Mouse (Mus musculus) lung, embryonic 15.5 days (tissue): Measurements from ENCODE around the gene Casp9. TPM values are rescaled to one million over a fixed set of nuclear protein-coding genes. Genes with fewer than 3 reads are reported as not detected.

Source experiments
- ATAC-seq: fragments of 200-750 bp; cut with Nextera tagmentation; 2 replicates; pipeline ENCODE4 v1.8.0; 2017; ENCODE audit warnings: moderate number of reproducible peaks, borderline replicate concordance; ENCODE audit not compliant: low FRiP score, low TSS enrichment; ENCODE audit errors: extremely low read depth
- H3K27ac ChIP-seq: fragments of 300-500 bp; sonication (generic); 2 replicates; pipeline ENCODE4 v1.5.1; 2015; ENCODE audit warnings: moderate library complexity, mild to moderate bottlenecking, inconsistent platforms
- H3K27me3 ChIP-seq: fragments of 300-500 bp; sonication (generic); 2 replicates; pipeline ENCODE4 v1.6.1; 2015; ENCODE audit warnings: inconsistent platforms
- H3K36me3 ChIP-seq: fragments of 300-500 bp; sonication (generic); 2 replicates; pipeline ENCODE4 v1.6.1; 2015; ENCODE audit warnings: inconsistent platforms
- H3K4me1 ChIP-seq: fragments of 300-500 bp; sonication (generic); 2 replicates; pipeline ENCODE4 v1.6.1; 2015; ENCODE audit warnings: inconsistent platforms
- H3K4me2 ChIP-seq: fragments of 300-500 bp; sonication (generic); 2 replicates; pipeline ENCODE4 v1.6.1; 2015; ENCODE audit warnings: inconsistent platforms, mild to moderate bottlenecking, moderate library complexity
- H3K4me3 ChIP-seq: fragments of 300-500 bp; sonication (generic); 2 replicates; pipeline ENCODE4 v1.5.1; 2015; ENCODE audit warnings: mild to moderate bottlenecking, inconsistent platforms
- H3K9ac ChIP-seq: fragments of 300-500 bp; sonication (generic); 2 replicates; pipeline ENCODE4 v1.6.1; 2015; ENCODE audit warnings: inconsistent platforms
- H3K9me3 ChIP-seq: fragments of 300-500 bp; sonication (generic); 2 replicates; pipeline ENCODE4 v1.6.1; 2016; ENCODE audit warnings: inconsistent platforms
- WGBS: fragments of 180-500 bp; shearing (Covaris S2); methylation state at CpG from one replicate; pipeline ENCODE4 v1.1.7; 2015; 5-methylcytosine and 5-hydroxymethylcytosine counted together
- polyA plus RNA-seq: library from polyadenylated mRNA; unstranded; fragments of >200 nt; fragmentation: Nextera tagmentation; extraction: Ambion mirVana; gene quantifications from 2 replicates; pipeline ENCODE4 v1.2.1, GENCODE M21; 2015

Casp9 gene
- polyA plus RNA-seq, 1 experiment from 2014 or later: 24.0 TPM

DNA sequence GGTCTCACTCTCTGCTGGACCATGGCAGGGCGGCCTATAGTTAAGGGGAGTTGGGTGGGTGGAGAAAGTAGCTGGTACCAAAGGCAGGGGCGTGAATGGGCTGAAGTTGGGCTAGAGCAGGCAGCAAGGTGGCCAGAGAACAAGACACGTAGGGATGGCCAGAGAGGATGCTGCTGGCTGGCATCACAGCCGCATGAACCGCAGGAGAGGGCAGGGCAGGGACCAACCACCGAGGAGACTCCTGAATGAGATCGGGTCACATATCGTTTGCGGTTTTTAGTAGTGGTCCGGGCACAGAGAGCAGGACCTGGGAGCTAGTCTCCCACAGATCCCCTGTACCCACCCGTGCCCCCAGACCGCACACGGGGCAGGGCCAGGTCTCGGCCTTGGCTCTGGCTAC is 65.9 kb downstream of the Casp9 start:
- peaks cover 6% of the 10 kb centered on the region; the same call in 1 of the 2 replicates for H3K4me1 ChIP-seq
- H3K9me3 ChIP-seq: no peaks in the 10 kb centered on the region
- H3K36me3 ChIP-seq: peaks cover 16% of the 10 kb centered on the region
- no peak overlapping the region for H3K4me2 ChIP-seq
- no peak overlapping the region for H3K4me3 ChIP-seq
- H3K9ac ChIP-seq: no peak overlapping the region
- H3K27ac ChIP-seq: no peak overlapping the region
- H3K27me3 ChIP-seq: no peaks in the 10 kb centered on the region
- WGBS: 94% methylated on average over 14 of the region's 14 CpGs
- ATAC-seq: no peak

DNA sequence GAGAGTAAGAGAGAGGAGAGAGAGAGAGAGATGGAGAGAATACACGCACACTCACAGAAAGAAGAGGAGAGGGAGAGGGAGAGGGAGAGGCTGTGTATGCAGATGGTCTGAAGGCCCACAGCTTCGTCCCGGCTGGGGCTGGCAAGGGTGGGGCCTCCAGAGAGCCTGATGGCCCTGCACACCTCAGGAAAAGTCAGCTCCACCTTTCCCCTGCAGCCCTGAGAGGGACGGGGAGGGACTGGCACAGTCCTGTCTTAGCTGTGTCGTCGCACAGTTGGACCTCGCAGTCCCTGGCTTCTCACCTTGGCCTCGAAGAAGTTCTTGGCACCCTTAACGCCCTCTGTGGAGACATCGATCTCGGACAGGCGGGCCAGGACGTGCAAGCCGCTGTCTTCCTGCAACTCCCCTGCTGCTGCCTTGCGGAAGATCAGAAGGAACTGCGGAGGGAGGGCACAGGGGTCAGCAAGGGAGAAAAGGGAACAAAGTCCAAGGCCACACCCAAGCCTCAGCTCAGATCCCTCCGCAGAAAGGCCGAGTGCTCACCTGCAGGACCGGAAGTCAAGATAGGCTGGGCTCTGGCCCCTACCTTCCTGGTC is 66.9 kb downstream of the Casp9 start:
- H3K27me3 ChIP-seq: no peaks in the 10 kb centered on the region
- 67% methylated on average over 19 of the region's 19 CpGs for WGBS
- no peak for ATAC-seq

DNA sequence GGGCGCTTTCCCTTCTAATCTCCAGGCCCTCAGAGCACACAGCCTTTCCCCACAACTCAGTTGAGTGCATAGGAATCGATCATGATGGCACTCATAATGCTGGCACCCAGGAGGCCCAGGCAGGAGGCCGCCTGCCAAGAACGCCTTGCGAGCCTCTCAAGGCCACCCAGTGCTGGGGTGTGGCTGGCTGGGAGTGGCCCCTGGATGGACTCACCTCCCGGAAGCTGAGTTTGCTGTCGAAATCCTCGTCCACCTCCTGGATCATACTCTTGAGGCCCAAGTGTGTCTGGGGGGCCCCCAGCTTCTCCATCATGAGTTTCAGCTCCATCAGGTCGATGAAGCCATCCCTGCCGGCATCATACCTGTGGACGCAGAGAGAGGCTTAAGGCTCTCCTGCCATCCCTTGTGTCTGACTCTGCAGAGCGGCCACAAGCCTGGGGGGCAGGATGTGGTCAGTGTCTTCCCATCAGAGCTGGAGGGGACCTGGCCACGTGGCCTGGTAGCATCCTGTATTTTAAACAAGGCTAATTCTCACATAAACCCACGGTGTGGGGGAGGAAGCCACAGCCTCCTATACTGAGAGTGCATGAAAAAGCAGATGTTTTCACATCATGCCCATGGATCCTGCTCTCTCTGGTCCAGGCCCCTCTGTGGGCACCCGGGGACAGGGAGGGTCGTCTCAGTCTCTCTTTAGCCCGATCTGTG is 68.3 kb downstream of the Casp9 start:
- Histone ChIP-seq H3K4me1 (peaks cover 14% of the 10 kb centered on the region), H3K9me3 (no peaks in the 10 kb centered on the region), H3K4me2 (no peak overlapping the region), H3K27ac (no peak overlapping the region), H3K4me3 (no peak overlapping the region), H3K9ac (no peak overlapping the region), H3K27me3 (no peaks in the 10 kb centered on the region), H3K36me3 (peaks cover 16% of the 10 kb centered on the region)
- WGBS: 82% methylated on average over 17 of the region's 17 CpGs
- no peak for ATAC-seq

More for the DNA sequence above, 66.9 kb downstream of the Casp9 start:
- Histone ChIP-seq H3K4me2 (no peak overlapping the region), H3K9ac (no peak overlapping the region), H3K27ac (no peak overlapping the region), H3K4me3 (no peak overlapping the region), H3K9me3 (no peaks in the 10 kb centered on the region), H3K4me1 (peaks cover 6% of the 10 kb centered on the region; the same call in 1 of the 2 replicates), H3K36me3 (peaks cover 16% of the 10 kb centered on the region)

DNA sequence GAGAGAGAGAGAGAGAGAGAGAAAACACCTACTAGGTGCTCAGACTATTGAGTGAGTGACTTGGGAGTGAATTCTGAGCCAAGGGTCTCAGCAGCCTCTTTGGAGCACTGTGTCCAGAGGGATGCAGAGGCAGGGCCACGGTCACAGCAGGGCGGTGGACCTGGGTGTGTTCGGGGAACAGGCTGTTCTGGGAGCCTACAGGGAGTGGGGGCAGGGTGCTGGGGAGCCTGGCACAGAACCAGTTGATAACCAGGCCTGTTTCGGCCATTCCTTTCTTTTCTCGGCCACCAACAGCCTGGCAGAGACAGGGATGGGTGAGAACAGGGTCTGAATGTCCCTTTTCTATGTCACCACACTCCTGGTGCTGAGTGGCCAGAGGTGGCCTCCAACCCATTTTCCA is 69.5 kb downstream of the Casp9 start:
- no peak overlapping the region for H3K4me3 ChIP-seq
- H3K27me3 ChIP-seq: no peaks in the 10 kb centered on the region
- no peak for ATAC-seq
- H3K9me3 ChIP-seq: no peaks in the 10 kb centered on the region
- H3K9ac ChIP-seq: no peak overlapping the region
- H3K4me2 ChIP-seq: no peak overlapping the region
- no peak overlapping the region for H3K27ac ChIP-seq
- peaks cover 16% of the 10 kb centered on the region for H3K36me3 ChIP-seq
- 80% methylated on average over 5 of the region's 5 CpGs for WGBS
- H3K4me1 ChIP-seq: peaks cover 21% of the 10 kb centered on the region

DNA sequence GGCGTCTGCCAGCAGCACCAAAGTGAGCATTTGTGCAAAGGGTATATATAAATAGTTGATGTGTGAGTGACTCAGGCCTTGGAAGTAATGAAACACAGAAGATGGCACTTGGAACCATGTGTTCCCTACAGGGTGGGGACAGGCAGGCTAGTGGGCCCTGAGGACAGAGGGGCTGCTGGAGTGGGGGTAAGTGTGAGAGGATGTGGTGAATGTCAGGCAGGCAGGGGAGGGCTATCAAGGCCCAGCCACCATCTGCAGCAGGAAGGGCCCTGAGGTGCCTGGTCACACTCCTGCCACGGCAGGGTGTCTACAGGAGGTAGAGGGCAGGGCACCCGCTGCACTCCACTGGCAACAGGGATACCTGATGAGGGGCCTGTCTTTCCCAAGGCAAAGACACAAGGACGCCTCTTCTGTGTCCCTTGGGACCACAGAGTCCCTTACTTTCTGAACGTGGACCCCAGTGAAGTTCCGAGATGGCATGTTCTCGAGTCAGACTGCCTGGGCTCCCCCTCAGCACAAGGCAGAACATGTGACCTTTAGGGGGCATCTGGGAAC is 70.4 kb downstream of the Casp9 start:
- no peak overlapping the region for H3K4me2 ChIP-seq
- H3K4me1 ChIP-seq: peaks cover 23% of the 10 kb centered on the region
- no peaks in the 10 kb centered on the region for H3K27me3 ChIP-seq
- no peak overlapping the region for H3K9ac ChIP-seq
- H3K4me3 ChIP-seq: no peak overlapping the region
- no peak for ATAC-seq
- H3K36me3 ChIP-seq: peaks cover 16% of the 10 kb centered on the region
- no peak overlapping the region for H3K27ac ChIP-seq
- no peaks in the 10 kb centered on the region for H3K9me3 ChIP-seq
- 80% methylated on average over 7 of the region's 7 CpGs for WGBS

DNA sequence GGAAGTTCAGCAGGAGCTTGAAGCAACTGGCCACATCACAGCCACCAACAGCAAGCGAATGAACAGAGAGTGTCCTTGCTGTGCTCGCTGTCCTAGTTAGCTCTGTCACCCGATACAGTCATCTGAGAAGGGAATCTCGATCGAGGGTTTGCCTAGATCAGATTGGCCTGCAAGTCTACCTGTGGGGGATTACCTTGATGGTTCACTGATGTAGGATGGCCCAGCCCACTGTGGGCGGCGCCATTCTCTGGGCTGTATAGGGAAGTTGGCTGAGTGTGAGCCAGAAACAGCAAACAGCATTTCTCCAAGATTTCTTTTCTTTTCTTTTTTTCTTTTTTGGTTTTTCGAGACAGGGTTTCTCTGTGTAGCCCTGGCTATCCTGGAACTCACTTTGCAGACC is 71.1 kb downstream of the Casp9 start:
- no peak for ATAC-seq
- H3K36me3 ChIP-seq: peaks cover 15% of the 10 kb centered on the region
- no peak overlapping the region for H3K9ac ChIP-seq
- no peaks in the 10 kb centered on the region for H3K9me3 ChIP-seq
- no peak overlapping the region for H3K27ac ChIP-seq
- no peak overlapping the region for H3K4me2 ChIP-seq
- peaks cover 29% of the 10 kb centered on the region for H3K4me1 ChIP-seq
- H3K4me3 ChIP-seq: no peak overlapping the region
- H3K27me3 ChIP-seq: no peaks in the 10 kb centered on the region
- WGBS: 91% methylated on average over 8 of the region's 8 CpGs

DNA sequence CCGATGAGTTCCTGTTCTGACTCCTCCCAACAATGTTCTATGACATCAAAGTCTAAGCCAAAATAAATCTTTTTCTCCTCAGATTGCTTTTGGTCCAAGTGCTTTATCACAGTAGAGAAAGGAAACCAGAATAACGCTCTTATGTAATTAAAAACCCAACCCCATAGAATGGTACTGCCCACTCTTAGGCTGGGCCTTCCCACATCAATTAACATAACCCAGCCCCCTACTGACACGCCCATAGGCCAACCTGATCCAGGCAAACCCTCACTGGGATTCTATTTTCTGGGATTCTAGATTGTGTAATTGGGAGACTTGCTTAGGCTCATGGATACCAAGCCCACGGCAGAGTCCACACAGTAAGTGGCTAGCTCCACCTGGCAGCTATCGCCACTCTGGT is 71.6 kb downstream of the Casp9 start:
- Histone ChIP-seq H3K27ac (no peak overlapping the region), H3K4me1 (peaks cover 34% of the 10 kb centered on the region), H3K9ac (no peak overlapping the region), H3K4me2 (no peak overlapping the region), H3K36me3 (peaks cover 12% of the 10 kb centered on the region), H3K27me3 (no peaks in the 10 kb centered on the region), H3K9me3 (no peaks in the 10 kb centered on the region), H3K4me3 (no peak overlapping the region)
- ATAC-seq: no peak
- WGBS: 91% methylated on average over 5 of the region's 5 CpGs

Other genes with a start within 250 kb of the Casp9 start
- 73.5 TPM in 2 replicates for gene Fblim1, start 187.5 kb upstream of the Casp9 start, polyA plus RNA-seq
- gene Tmem82, start 175.0 kb upstream of the Casp9 start, polyA plus RNA-seq: 0.49 and 0.58 TPM in 2 replicates
- gene Slc25a34, start 169.8 kb upstream of the Casp9 start, polyA plus RNA-seq: 0.05 and 0.09 TPM in 2 replicates
- 5.5 and 6.2 TPM in 2 replicates for gene Plekhm2, start 128.7 kb upstream of the Casp9 start, polyA plus RNA-seq
- gene Rsc1a1, start 108.0 kb upstream of the Casp9 start, polyA plus RNA-seq: not detected in 2 replicates
- gene Ddi2, start 70.2 kb upstream of the Casp9 start, polyA plus RNA-seq: 22.1 and 22.8 TPM in 2 replicates
- gene Agmat, start 46.9 kb upstream of the Casp9 start, polyA plus RNA-seq: 0.20 and 0.26 TPM in 2 replicates
- gene Dnajc16, start 2.7 kb upstream of the Casp9 start, polyA plus RNA-seq: 4.4 and 4.9 TPM in 2 replicates
- gene Cela2a, start 32.5 kb downstream of the Casp9 start, polyA plus RNA-seq: 2.1 TPM in 1 of 2 replicates, not detected in the other
- not detected in 2 replicates for gene Ctrc, start 52.7 kb downstream of the Casp9 start, polyA plus RNA-seq
- gene Efhd2, start 81.3 kb downstream of the Casp9 start, polyA plus RNA-seq: 102 TPM in 2 replicates
- gene Fhad1, start 221.5 kb downstream of the Casp9 start, polyA plus RNA-seq: 1.7 TPM in 2 replicates